Mouse (Mus musculus) hindlimb bud, embryonic 11.5 days (tissue): ENCODE measurements at regions not wholly inside any gene's neighbourhood (a gene's known extent, or its start where the extent isn't known, plus 50 kb on each side); places are given as distances from the start of the nearest gene placed in this dataset.

Source experiments
- DNase-seq: peaks from one replicate; pipeline ENCODE4 v3.0.0-alpha.2; 2012; ENCODE audit warnings: low read depth, low spot score; ENCODE audit errors: extremely low spot score

- DNase-seq = no peak
Measured at GRCm38 (mm10) chr11:19073265-19073664, 54.5 kb upstream of the Meis1 start.

- DNase-seq = no peak
Measured at GRCm38 (mm10) chr11:19073887-19074564, 55.2 kb upstream of the Meis1 start.

GRCm38 (mm10) chr11:19091101-19091857, 72.5 kb upstream of the Meis1 start:
- DNase-seq = no peak

GRCm38 (mm10) chr11:19092967-19093745, 74.4 kb upstream of the Meis1 start:
- no peak for DNase-seq

GRCm38 (mm10) chr11:19093749-19094148, 75.0 kb upstream of the Meis1 start:
- no peak for DNase-seq

- DNase-seq = no peak
Measured at GRCm38 (mm10) chr11:19094183-19094582, 75.4 kb upstream of the Meis1 start.

- no peak for DNase-seq
Measured at GRCm38 (mm10) chr11:19102981-19103568, 84.3 kb upstream of the Meis1 start.

- DNase-seq = no peak
Measured at GRCm38 (mm10) chr11:19107180-19107579, 88.4 kb upstream of the Meis1 start.

GRCm38 (mm10) chr11:19109055-19109454, 90.3 kb upstream of the Meis1 start:
- no peak for DNase-seq

- no peak for DNase-seq
Measured at GRCm38 (mm10) chr11:19111916-19112575, 93.3 kb upstream of the Meis1 start.

GRCm38 (mm10) chr11:19117121-19117520, 98.3 kb upstream of the Meis1 start:
- no peak for DNase-seq

- no peak for DNase-seq
Measured at GRCm38 (mm10) chr11:19118258-19118657, 99.5 kb upstream of the Meis1 start.

- DNase-seq = no peak
Measured at GRCm38 (mm10) chr11:19119927-19120827, 101.4 kb upstream of the Meis1 start.

GRCm38 (mm10) chr11:19120871-19121270, 102.1 kb upstream of the Meis1 start:
- no peak for DNase-seq

GRCm38 (mm10) chr11:19135375-19136050, 116.7 kb upstream of the Meis1 start:
- no peak for DNase-seq

GRCm38 (mm10) chr11:19138423-19138822, 119.6 kb upstream of the Meis1 start:
- no peak for DNase-seq

- no peak for DNase-seq
Measured at GRCm38 (mm10) chr11:19138831-19139230, 120.0 kb upstream of the Meis1 start.

- no peak for DNase-seq
Measured at GRCm38 (mm10) chr11:19143267-19144000, 124.6 kb upstream of the Meis1 start.

- no peak for DNase-seq
Measured at GRCm38 (mm10) chr11:19144506-19144905, 125.7 kb upstream of the Meis1 start.
